Mouse (Mus musculus) monocyte, adult 5-6 weeks (primary cell): ENCODE measurements around the gene Jag2. TPM values are rescaled to one million over a fixed set of nuclear protein-coding genes. Genes with fewer than 3 reads are reported as not detected.

Experiments
- ATAC-seq: fragments of 153-309, 156-312 bp; replicated peaks from 2 replicates; pipeline ENCODE4 v1.8.0; 2017; ENCODE audit warnings: mild to moderate bottlenecking; ENCODE audit not compliant: low TSS enrichment, insufficient number of reproducible peaks, severe bottlenecking, poor library complexity, low FRiP score
- total RNA-seq: library from RNA; stranded (forward); fragments of 200-1000, 200-491, 200-594 nt; gene quantifications from 3 replicates; pipeline ENCODE4 v1.2.3, GENCODE M21; 2017

The Jag2 gene
- total RNA-seq, 1 experiment from 2014 or later: 3.4 TPM

DNA sequence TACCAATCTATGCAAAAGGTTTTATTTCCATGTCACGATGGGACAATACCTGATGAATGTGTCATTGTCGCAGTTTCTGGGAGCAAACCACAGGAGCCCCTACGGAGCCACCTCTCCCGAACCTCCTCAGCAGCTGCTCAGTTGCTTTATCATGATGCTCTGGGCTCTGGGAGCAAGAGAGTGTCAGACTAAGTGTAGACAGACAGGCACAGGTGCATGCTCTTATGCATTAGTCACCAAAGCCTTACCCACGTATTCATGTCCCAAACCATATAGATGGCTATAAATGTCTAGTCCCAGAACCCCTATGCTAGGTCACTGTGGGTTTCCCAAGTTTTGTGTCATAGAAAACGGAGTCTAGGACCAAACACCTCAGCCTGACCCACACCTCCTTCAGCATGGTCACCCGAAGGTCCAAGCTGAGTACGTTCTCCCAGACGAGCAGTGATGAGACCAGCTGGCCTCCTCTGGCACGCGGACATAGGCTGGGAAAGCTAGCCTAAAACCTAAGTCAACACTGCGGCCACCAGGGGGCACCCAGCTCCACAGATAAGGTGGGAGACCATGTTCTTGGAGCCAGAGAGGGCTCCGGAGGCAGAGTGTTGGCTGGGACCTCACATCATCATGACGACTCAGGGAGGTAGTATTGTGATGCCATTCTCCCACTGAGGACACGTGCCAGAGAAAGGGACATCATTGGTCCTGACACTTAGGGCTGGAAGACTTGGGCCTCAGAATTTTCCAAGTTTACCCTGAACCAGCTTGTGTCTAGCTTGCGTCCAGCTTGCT, 54.2 kb downstream of the Jag2 start:
- peak; percentile 48 for ATAC-seq

DNA sequence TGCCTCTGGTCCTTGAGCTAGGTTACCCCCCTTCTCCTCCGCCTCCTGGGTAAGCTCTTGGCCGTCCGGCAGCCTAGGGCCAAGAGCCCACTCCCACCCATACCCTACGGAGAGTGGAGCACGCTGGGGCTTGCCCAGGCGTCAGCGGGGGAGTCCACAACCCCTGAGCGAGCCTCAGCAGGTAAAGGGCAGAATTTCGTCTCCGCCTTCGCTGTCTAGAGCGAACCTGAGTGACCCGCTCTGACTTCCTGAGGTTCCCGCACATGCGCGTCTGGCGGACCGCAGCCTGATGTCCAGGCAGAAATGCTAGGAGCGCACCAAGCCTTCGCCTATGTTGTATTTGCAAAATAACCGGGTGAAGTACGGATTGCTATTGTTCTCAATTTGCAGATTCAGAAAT, 55.4 kb downstream of the Jag2 start:
- ATAC-seq: no peak

DNA sequence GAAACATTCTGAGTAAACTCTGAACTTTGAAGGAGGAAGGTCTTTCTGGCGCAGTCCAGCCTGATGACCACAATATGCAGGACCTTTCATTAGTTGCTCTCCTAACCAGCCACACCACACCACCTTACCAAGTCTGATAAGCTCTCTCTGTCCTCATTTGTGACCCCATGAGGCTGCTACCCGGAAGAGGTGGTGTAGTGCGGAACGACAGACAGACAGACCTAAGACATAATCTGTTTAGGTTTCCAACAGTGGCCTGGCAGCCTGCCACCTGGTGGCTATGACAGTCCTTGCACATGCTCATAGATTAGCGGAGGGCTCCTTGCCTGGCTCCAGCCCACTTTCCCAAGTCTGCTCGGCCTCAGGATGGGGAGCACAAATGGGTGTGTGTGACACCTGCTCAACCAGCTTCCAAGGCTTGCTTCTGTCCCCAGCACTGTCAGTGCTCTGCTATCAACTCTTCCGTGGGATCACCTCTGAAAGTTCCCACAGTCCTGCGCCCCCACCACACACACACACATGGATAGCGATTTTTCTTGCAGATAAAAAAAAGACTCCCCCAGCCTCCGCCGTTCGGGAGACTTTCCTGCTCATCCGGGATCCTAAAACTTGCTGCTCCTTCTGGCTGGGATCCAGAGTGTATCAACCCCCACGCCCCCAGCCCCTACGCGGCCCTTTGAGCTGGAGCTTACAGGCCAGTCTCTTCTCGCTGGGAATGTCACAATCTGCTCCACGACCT, 56.0 kb downstream of the Jag2 start:
- ATAC-seq: peak; percentile 60

DNA sequence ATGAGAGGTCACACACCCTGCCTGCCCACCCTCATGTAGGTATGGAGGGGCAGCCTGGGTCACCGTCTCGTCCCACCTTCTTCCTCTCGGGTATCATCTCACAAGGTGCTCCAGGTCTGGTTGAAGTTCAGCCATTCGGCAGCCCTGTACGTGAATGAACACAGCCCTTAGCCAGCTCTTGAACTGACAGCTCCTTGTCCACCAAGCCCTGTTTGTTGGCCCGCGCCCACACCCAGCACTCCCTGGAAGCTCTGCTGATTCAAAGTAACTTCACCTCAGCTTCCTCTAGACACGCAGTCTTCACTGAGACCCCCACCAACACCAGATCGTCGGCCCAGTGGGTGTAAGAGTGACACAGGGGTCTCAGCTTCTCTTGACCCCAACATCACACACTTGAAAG, 56.6 kb downstream of the Jag2 start:
- ATAC-seq: no peak

DNA sequence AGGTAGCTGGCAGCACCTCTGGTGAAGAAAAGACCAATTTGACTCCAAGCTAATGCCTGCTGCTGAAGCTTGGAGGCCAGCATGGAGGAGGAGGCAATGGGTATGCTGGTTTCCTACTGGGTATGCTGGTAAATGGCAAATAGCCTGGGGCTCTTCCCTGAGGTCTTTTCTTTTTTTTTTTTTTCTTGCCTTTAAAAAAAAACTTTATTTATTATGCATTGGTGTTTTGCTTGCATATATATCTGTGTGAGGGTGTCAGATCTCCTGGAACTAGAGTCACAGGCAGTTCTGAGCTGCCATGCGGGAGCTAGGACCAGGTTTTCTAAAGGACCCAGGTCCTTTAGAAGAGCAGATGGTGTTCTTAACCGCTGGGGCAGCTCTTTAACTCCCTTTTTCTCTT, 58.3 kb downstream of the Jag2 start:
- no peak for ATAC-seq

DNA sequence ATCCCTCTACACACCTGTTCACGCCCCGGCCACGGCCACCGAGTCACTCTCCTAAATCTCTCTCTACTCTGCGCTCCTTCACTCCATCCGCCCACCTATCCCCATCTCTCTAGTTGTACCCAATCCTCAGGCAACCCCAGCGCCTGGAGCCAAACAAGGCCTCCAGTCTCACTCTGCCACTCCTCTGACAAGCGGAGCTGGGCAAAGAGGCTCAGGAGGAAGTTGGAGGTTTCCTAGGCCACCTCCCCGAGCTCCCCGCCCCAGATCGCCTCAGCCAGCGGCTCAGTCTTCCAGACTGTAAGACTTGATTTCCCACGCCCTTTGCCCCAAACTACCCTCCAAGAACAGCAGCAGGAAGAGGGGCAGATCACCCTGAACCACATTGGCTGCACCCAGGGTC, 58.8 kb downstream of the Jag2 start:
- ATAC-seq: peak; percentile 58

DNA sequence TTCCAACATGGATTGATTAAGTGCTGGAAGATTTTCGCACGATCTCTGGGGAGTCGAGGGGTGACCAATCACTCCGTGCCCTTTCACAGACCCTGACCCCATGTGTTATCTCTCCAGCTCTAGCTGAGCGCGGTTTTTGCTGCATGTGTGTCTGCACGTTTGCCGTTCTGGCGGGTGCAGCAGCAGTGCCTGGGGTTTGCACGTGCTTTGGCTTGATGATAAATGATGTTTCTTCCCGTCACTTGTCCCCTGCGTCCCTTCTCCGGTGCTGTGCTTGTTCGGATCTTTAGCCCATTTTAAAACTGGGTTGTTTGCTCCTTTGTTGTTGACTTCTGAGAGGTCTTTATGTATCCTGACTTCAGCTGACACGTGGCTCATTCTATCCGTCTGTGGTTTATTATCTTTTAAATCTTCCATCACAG, 59.8 kb downstream of the Jag2 start:
- no peak for ATAC-seq

DNA sequence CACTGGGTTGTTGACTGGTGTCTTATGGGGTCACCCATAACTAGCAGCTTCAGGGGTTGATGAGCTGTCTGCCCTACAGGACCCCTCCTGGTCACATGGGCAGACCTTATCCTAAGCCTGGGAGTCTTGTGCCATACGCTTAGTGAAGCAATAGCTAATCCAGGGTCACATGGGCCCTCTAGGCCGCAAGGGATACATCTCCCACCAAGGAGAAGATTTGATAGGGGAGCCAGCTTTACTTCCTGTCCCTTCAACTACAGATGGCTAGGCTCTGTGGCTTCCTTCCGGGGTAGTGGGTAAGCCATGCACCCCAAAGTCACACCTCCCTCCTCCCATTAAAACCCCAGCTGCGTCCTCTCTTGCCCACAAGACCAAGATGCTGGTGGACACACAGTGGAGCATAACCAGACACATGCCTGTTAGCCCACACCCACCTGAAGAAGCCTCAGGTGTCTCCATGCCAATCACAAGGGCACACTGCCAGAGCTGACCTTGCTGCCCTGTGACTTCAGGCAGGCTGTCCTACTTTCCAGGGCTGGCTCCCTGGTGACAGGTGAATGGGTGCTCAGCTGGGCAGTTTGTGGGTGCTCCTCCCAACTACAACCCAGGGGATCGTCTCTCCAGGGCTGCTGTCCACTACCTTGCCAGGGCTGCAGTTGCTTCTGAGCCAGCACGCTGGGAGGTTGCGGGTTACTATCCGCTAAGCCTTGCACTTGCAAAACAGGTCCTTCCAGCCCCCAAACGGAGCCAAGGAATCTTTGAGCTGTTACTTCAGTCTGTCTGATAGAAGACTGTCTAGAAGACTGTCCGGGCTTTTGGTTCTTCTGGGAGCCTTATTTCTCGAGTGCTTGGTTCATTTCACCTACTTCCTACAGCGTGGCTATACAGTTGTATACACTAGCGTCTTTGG, 61.1 kb downstream of the Jag2 start, which contains the start of gene Gpr132:
Gene Gpr132, minus strand, starts transcription at position 51 of the 910 bp plus-strand sequence.
- no peak for ATAC-seq

DNA sequence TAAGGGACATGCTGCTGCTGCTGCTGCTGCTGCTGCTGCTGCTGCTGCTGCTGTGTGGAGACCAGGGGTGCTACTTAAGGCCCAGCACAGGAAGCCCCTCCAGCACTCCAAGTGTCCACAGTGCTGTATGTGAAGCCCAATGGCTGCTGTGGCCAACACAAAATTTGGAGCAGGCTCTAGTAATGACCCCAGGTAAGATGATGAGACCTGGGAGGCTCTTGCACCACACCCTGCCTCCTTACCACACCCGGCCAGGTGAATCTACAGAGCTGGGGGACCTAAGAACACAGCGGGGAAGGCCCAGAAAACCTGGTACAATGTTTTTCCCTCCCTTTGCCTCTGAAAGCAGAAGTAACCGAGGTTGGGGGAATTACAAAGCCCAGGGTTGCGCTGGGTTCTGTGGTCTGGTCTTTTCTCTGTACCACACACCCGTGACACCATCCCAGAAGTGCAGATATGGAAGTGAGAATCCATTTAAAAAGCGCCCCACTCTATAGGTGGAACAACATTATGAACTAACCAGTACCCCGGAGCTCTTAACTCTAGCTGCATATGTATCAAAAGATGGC, 62.4 kb downstream of the Jag2 start:
- ATAC-seq: peak; percentile 52

DNA sequence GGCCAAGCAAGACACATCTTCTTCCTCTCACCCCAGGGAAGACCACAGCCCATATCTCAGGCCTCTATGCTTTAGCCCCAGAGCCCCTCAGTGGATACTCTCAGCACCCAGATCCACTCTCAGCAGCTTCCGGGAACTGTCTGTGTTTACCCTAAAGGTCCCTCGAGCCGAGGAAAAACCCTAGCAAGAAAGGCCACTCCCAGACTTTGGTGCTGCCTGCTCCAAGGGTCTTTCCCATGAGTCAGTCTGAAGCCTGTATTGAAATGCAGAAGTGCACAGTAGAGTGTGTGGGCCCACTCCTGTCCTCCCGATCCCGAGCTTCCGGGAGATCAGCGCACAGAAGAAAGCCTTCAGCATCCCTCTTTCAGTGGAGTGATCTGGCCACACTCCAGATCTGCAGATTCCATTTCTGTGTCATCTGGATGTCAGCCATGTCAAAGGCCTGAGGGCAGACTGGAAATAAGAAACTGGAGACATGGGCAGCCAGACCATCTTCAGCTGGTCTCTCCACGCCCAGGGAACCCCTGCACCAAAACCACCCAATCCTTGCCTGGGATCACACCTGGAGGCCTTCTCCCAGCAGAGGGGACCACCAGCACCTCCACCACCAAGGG, 63.0 kb downstream of the Jag2 start:
- no peak for ATAC-seq

DNA sequence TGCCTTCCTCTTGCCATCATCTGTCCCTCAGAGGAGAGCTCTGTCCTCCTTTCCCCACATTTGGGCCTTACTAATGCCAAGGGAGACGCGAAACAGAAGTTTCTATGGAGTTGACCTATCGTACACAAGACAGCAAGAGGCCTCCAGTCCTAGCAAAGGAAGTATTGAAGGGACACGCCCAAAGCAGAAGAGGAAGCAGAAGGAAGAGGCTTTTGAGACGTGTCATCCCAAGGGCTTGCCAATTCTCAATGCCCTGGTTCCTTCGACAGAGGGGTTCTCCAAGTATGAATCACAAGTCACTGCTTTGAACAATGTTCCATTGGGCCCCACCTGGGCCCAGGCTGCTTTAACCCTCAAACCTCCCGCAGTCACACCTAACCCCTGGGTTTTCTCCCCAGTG, 64.8 kb downstream of the Jag2 start:
- ATAC-seq: peak; percentile 64

DNA sequence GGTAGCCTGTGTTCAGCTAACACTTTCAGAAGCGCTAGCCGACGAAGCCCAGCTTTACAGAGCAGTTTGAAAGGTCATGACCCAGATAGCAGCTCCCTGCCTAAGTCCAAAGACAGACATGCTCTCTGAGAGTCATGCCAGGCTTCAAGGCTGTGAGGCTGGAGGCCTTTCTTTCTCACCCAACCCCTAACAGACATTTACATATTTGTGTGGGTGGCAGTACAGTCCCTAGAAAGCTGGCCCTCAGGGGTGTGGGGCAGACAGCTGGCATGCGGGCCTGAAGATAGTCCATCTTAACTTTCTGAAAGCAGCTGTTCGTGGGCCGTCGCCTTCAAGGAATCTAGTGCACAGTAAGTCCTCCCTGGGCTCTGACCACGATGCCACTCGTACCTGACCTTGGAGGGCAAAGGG, 67.7 kb downstream of the Jag2 start:
- ATAC-seq: no peak

DNA sequence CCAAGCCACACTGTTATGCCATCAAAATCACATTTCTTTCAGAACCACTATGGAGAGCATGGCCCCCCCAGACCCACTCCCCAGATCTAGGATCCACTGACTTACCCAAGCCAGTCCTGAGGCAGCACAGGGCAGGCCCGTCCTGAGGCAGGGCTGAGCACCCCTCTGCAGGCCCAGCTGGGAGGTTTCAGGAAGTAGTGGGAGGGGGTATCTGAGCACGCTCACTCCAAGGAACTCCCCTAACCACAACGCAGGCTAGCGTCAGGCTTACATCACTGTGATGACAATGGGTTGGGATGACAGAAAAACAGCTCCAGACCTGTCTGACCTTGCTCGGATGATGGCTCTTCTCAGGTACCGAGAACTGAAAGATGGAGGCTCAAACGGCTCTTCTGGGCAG, 68.8 kb downstream of the Jag2 start:
- ATAC-seq: peak; percentile 75

DNA sequence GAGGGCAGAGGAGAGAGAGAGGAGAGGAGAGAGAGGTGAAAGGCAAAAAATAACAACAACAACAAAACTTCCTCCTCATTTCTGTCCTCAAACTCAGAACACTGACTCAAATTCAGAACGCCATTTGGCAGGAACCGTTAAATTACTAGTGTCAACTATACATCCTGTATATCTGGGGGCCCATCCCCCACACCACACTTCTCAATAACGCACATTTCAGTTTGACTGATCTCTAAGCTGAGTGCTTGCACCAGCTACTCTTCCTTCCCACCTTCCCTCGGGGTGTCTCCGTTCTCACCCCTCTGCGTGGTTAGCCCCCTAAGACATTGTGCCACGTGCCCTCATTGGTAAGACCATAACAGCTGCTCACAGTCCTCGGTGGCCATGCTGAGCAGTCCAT, 69.6 kb downstream of the Jag2 start:
- 0 out of 2 replicates have a peak, but pooled peaks have one; percentile 7 for ATAC-seq

DNA sequence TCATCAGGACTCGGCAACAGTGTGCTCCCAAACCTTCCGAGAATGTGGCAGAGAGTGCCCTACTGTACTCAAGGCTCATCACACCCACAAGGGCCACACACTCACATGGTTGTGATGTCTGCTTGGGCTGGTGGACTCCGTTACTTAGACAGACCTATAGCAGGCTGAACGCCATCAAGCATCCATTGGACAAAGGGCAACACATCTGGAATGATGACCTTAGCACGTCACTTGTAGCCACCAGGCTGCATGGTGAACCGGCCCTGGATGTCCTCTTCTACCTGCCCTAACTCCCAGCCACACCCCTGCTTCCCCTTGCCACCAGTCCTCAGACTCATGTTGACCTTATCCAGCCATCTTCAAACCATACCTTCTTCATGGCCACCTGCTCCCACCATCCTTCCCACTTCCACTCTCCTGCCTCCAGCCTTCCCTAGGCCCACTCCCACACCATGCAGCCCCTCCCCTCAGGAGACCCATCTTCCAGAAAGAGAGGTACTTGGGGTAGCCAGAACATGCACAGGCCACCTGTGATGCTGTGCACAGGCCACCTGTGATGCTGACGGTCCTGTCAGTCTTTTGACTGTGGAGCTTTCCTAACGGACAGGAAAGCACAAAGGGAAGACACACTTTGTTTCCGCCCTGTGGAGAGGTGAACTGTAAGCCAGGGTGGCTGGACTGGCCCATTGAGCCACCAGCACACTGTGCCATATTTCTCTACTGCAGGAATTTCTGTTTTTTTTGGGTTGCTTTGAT, 70.8 kb downstream of the Jag2 start:
- no peak for ATAC-seq
